Mouse (Mus musculus) c-Kit-positive CD71-positive TER-119-positive erythroid progenitor cells, embryonic 14.5 days (primary cell): ENCODE measurements around the gene Tap2.

Source experiments
- DNase-seq: peaks from one replicate; pipeline ENCODE4 v3.0.0-alpha.2; 2013; ENCODE audit warnings: low spot score

Gene Tap2

DNA sequence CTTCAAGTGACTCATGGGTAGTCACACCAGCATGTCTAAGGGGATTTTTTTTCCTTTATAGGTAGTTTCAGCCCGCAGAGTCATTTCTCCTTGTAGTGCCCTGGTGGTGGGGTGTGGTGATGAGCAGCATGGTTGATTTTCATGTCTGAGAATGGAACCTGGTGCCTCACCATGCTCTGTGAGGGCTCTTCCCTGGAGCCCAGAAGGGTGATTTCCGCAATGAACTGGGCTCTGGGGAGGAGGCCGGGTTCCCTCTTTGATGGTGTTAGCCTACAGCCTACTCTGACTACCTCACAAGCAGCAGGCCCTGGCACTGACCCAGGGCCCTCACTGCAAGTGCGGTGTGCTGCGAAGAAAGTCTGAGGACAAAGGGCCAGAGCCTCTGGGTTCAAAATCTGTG is at the start of gene Tap2:
TSS of gene Tap2 (plus strand) at position 84 of the 400 bp plus-strand sequence.
- DNase-seq, result no peak

DNA sequence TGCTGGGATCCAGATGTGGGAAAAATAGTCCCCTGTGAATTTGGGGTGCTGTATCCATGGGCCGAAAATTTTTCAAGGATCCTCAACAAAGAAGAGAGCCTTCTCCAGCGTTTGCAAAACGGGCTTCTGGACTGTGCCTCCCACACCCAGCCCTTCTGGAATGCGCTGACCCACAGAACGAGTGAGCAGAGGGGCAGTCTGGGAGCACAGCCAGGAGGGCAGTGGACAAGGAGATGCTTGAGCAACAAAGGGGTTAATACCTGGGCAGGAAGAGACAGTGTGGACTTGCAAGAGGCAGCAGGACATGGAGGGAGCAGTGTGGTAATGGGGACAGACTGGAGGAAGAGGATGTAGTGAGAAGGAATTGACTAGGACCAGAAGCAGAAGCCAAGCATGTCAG is 47.8 kb upstream of the Tap2 start:
- DNase-seq, result no peak

DNA sequence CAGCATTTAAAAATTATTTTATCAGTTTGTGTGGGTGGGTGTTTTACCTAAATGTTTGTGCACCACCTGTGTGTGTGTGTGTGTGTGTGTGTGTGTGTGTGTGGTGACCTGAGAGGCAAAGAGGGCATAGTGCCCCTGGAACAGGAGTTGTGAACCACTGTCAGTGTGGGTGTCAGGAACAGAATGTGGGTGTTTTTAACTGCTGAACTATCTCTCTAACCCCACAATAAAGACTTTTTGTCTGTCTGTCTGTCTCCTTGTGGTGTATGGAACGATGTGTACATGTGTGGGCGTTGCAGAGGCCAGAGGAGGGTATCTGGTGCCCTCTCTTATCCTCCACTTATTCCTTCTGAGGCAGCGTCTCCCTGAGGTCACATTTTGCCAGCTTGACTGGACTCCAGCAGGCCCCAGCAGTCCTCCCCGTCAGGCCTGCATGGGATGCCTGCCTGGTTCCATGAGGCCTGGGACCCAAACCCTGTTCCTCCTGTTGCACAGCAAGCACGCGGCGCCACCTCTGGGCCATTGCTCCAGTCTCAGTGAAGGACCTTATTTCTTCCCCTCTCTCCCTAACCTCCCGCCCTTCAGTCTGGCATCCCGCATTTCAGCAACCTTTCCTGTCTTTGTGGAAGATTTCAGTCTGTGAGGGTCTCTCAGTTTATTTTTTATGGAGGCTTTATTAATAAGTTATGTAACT is 39.0 kb upstream of the Tap2 start:
- no peak for DNase-seq

- no peak for DNase-seq
Observed at GRCm38 (mm10) chr17:34165033-34165730, 38.1 kb upstream of the Tap2 start.

DNA sequence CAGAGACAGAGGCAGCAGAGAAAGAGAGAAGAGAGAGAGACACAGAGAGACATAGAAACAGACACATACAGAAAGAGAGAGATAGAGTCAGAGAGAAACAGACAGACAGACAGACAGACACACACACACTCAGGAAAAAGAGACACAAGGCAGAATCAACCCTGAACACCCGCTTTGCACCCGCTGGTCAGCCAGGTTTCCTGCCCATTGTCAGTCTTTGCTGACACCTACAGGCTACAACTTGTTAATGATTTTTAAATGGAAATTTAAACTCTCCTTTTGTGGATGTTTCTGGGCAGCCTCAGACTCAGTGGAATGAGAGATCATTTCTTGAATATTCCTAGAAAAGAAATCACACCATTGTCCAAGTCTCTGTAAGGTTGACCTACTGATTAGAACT is 34.0 kb upstream of the Tap2 start:
- DNase-seq, result peak; percentile 26

DNA sequence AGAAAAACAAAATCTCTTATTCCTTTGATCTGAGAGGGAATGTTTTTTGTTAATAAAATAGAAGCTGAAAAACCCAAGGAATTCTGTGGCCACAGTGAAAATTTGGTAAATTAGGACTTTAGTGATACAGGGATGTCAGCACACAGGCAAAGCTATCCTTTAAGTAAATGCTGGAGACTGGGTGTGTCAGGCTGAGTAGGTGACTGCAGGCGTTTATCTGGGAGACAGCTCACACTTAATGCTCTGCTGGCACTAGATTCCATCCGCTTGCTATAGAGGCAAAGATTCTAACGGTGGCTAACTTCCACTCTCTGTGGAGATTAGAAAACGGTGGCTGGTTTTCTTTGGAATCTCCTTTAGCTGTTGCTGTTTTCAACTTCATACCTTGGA is 32.8 kb upstream of the Tap2 start:
- no peak for DNase-seq

DNA sequence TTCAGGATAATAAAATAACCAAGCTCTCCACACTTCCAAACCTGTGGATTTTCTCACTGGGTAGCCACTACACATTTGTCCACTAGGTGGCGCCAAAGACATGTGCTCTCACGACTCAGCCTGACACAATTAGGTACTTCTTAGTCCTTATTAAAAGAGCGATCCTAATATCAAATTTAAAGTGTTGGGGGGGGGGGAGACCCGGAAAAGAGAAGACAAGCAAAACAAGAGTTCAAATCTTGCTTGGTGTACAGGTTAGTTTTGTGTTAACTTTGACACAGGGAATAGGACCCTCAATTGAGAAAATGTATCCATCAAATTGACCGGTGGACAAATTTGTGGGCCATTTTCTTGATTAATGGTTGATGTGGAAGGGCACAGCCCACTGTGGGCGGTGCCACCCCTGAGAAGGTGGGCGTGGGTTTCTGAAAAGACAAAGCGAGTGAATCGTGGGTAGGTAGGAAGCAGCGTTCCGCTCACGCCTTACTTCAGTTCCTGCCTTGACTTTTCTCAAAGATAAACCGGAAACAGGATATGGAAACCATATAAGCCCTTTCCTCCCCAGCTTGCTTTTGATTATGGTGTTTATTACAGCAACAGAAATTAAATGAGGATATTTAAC is 32.3 kb upstream of the Tap2 start:
- peak; percentile 82 for DNase-seq

DNA sequence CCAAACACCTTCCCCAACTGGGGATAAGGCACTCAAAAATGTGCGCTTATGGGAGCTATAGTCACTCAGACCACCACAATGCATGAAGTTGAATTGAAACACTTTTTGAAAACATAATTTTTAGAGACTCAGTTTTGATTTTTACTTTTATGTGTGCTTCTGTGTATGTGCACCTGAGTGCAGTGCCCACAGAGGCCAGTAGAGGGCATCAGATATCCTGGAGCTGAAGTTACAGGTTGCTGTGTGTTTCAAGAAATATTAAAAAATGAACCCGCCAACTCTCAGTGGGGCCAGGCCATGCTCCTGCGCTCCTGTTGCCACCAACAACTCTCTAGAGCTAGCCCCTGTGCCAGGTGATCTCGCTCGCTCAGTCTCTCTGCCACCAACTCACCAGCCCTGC is 30.8 kb upstream of the Tap2 start:
- no peak for DNase-seq

GRCm38 (mm10) chr17:34174075-34174474 is 29.3 kb upstream of the Tap2 start:
- DNase-seq, result no peak

DNA sequence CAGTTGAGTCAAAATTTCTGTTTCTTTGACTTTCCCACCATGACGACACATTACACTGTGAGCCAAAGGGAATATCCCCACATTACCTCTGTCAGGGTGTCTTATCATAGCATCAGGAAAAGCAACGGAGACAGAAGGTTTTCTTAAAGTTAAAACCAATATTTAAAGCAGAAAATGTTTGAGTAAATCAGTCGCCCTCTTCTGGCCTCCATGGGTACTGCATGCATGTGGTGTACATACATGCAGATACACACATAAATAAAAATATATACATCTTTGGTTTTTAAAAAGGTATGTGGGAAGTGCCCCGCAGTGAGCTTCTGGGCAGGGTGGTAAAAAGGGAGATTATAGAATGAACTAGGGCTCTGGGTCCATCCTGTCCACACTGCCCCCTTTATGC is 26.1 kb upstream of the Tap2 start:
- DNase-seq, result no peak

- DNase-seq, result no peak
Observed at GRCm38 (mm10) chr17:34179019-34179418, 24.3 kb upstream of the Tap2 start.

- DNase-seq, result no peak
Observed at GRCm38 (mm10) chr17:34179913-34180859, 23.1 kb upstream of the Tap2 start.

- no peak for DNase-seq
Observed at GRCm38 (mm10) chr17:34183564-34184219, 19.6 kb upstream of the Tap2 start.

DNA sequence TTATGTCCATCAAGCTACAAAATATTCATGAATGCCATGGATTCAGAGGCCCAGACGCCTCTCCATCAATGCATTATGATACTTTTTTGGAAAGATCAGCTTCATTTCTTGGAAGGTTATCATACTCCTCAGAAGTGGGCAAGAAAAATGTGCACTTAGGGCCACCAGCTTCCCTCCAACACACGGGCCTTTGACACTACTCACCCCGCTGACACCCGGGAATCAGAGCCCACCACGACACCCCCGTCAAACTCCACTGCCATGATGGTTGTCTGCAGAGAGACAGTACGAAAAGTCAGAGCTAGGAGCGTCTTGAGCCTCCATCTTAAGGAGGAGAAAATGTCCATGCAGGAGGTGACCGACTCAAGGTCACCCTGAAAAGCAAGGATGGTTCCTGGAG is 17.8 kb upstream of the Tap2 start:
- DNase-seq, result no peak

DNA sequence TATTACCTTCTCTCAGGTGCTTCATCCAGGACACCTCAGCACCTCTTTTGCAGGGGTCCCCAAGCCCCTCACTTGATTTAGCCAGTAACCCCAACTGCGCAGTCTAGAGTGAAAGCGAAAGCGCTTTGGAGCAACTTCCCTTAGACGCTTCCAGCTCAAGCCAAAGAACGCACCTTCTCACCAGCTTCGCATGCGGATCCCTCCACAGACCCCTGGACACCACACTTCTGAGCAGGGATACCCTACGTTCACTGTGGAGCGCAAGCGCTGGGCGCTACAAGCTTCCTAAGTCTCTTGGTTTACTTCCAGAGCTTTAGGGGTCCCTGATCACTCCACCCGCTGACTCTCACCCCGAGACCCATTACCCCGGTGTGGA is 16.5 kb upstream of the Tap2 start:
- no peak for DNase-seq

- peak; percentile 95 for DNase-seq
Observed at GRCm38 (mm10) chr17:34187261-34187916, 15.9 kb upstream of the Tap2 start, which contains the start of the genes Tap1 and Psmb9. Tap1 (plus strand) TSS chr17:34187553. Psmb9 (minus strand) TSS chr17:34187764.

DNA sequence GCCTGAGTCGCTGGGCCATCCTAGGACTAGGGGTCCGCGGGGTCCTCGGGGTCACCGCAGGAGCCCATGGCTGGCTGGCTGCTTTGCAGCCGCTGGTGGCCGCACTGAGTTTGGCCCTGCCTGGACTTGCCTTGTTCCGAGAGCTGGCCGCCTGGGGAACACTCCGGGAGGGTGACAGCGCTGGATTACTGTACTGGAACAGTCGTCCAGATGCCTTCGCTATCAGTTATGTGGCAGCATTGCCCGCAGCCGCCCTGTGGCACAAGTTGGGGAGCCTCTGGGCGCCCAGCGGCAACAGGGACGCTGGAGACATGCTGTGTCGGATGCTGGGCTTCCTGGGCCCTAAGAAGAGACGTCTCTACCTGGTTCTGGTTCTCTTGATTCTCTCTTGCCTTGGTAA is 15.3 kb upstream of the Tap2 start:
- DNase-seq, result peak; percentile 36

DNA sequence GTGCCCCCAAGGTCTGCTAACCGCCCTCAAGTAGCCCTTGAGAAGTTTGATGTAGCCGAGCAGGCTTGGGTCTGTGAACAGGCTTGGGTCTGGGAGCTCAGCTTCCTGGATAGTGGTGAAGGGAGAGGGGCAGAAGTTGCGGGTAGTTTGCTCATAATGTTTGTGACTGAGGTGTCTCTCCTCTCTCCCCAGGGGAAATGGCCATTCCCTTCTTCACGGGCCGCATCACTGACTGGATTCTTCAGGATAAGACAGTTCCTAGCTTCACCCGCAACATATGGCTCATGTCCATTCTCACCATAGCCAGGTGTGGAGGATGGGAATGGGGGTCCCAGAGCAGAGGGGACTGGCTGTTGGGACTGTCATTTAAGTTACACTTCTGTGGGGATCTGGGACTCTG is 14.3 kb upstream of the Tap2 start:
- no peak for DNase-seq

- no peak for DNase-seq
Observed at GRCm38 (mm10) chr17:34192852-34193251, 10.5 kb upstream of the Tap2 start.

- DNase-seq, result no peak
Observed at GRCm38 (mm10) chr17:34193468-34193867, 9.9 kb upstream of the Tap2 start.

GRCm38 (mm10) chr17:34194723-34195122 is 8.6 kb upstream of the Tap2 start:
- DNase-seq, result no peak
